Mouse (Mus musculus) left cerebral cortex, adult 2 months (tissue): ENCODE measurements at regions not wholly inside any gene's neighbourhood (a gene's known extent, or its start where the extent isn't known, plus 50 kb on each side); places are given as distances from the start of the nearest gene placed in this dataset.

Experiments
- DNase-seq, 2 experiments: peaks; one replicate each; pipeline ENCODE4 v3.0.0; 2021 to 2022; ENCODE audit warnings: low spot score in 2 of 2, mixed read lengths in 1 of 2; ENCODE audit errors: extremely low spot score in 1 of 2
- H3K27ac ChIP-seq: fragments of 200-600 bp; 2 replicates; pipeline ENCODE4 v1.8.1; 2022
- H3K4me3 ChIP-seq: fragments of 200-600 bp; 2 replicates; pipeline ENCODE4 v1.8.1; 2022
- CTCF ChIP-seq: fragments of 200-600 bp; IDR thresholded peaks from 2 replicates; pipeline ENCODE4 v1.8.1; 2022; ENCODE audit warnings: antibody characterized with exemption, mild to moderate bottlenecking, moderate library complexity
- intact Hi-C: fragments of 180-260 bp; cut with DNase I; formaldehyde crosslinking; loops from one replicate; pipeline ENCODE4 v1.15.1; 2025

DNA sequence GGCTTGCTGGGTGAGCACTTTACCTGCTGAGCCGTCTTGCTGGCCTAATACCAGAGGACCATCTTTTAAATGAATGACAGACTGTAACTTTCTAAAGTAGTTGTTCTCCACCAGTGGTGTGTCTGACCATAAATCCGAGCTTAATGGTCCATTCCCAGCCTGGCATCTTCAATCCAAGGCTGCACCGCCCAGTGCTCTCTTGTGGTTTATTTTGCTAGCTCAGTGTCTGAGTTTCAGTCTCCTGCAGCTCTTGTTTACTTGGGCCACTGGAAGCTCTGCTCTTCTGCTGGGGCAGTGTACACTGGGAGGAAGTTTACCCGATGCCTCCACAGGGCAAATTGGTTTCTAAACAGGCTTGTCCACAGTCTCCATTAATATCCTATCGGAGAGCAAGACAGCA lies 182.3 kb upstream of the Jade1 start:
- no peak overlapping the region for H3K4me3 ChIP-seq
- H3K27ac ChIP-seq, result no peak overlapping the region
- DNase-seq, result no peak
- TF ChIP-seq CTCF, result no peak
- intact Hi-C loops, result no loop called here

DNA sequence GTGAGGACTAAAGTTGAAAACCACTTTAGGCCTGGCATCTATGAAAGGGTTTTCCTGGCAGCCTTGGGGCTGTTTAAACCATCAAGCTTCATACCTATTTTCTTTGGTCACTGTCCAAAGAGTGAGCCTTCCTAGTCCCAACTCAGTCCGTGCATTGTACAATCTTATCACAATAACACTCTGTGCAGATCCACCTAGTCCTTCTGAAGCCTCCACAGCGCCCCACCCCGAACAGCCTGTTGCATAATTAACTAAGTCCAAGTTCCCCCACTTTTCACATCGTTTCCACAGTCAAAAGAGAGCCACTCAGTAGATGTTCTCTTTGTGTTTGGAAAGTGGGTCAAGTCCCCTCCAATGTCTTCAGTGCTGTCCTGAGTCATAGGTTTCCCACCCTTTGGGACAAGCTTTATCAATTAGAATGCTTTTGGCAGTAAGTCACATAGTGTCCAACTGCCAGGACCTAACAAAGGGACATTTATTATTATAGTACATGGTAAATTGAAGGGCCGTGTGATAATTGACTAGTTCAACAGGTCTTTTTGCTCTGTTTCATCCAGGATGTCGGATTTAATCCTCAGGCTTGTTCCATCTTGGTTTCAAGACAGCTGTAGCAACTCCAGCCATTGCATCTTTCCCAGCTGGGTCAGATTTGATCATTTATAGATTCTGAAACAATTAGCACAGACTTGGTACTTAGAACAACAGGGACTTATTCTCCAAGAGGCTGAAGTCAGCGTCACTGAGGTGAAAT lies 187.0 kb upstream of the Jade1 start:
- DNase-seq, result no peak
- TF ChIP-seq CTCF, result no peak
- Histone ChIP-seq H3K4me3 (no peak overlapping the region), H3K27ac (no peak overlapping the region)
- intact Hi-C loops, result no loop called here

DNA sequence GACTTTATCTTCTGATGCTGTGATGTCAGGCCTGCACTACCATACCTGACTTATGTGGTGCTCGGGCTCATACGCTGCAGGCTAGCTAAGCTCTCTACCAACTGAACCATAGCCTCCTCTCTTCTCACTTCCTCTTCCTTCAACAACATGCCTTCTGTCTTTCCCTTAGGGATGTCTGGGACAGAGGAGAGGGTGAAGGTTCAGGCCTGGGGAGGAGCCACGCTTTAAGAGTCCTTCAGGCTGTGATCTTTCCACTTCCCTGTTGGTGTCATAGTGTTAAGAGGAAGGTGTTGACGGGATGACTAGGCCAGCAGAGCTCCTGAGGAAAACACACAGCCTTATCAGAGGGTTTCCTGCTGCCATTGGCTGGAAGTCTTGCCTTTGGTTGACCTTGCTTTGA lies 188.8 kb upstream of the Jade1 start:
- H3K27ac ChIP-seq, result no peak overlapping the region
- TF ChIP-seq CTCF, result no peak
- intact Hi-C loops, result no loop called here
- H3K4me3 ChIP-seq, result no peak overlapping the region
- DNase-seq, result no peak

DNA sequence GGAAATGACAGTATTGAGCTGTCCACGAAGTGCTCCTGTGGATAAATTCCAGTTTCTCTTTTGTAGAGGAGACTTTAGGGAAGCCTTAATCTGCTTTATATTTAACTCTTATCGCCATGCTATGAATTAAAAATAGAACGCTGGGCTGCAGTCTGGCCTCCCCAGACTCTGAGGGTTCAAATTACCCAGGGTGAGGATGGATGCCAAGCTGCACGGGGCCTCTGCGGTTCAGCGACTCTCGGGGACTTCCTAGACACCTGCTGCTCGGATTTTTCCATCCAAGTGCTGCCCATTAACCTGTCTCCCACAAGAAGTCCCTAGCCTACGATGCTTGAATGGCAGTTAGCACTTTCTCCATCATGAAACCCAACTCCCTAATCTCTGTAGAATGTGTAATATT lies 189.3 kb upstream of the Jade1 start:
- no peak for TF ChIP-seq CTCF
- Histone ChIP-seq H3K4me3 (no peak overlapping the region), H3K27ac (no peak overlapping the region)
- DNase-seq, result no peak
- intact Hi-C loops, result no loop called here

DNA sequence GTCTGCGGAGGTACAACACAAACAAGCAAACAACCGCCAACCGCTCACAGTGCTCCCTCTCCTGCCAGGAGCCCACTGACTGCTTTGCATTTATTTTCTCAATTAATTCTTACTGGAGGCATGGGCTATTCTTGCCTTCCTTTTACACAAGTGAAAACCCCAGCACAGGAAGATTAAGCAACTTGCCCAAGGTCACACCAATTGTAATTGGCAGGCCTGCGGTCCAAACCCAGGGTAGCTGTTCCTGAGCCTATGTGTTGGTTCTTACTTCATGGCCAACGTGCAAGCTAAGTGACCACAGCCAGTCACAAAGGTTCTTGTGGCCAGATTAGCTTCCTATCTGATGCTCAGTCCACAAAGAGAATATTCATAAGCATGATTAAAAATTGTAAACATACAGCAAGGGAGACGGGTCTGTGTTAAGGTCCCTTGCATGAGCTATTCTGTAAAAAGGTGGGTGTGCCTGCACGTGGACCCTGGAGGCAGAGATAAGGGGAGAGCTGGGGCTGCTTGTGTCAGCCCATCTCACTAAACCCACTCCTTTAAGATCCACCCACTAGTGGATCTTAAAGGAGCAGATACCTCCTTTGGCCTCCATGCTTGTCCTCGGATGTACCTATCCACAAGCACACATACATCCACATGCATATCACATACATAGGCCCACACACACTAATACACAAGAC lies 190.2 kb upstream of the Jade1 start:
- intact Hi-C loops, result no loop called here
- H3K4me3 ChIP-seq, result no peak overlapping the region
- H3K27ac ChIP-seq, result no peak overlapping the region
- TF ChIP-seq CTCF, result no peak
- DNase-seq, result no peak

DNA sequence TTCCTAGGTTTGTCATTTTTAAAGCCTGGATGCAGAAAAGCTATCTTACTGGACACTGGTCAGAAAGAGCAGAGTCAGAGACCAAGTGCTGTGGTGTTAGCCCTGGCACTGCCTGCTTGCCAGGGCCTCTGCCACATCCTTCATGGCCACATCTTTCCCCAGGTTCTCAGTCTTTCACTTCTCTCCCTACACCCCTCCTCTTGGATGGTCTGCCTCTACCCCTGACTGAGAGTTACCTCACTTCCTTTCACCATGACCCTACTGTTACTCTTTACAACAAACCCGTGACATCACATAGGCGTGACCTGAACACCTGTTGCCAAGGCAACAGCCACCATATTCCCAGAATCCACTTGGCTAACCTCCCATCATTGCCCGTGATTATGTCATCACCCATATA lies 191.6 kb upstream of the Jade1 start:
- no peak for DNase-seq
- TF ChIP-seq CTCF, result no peak
- intact Hi-C loops, result no loop called here
- Histone ChIP-seq H3K4me3 (no peak overlapping the region), H3K27ac (no peak overlapping the region)

DNA sequence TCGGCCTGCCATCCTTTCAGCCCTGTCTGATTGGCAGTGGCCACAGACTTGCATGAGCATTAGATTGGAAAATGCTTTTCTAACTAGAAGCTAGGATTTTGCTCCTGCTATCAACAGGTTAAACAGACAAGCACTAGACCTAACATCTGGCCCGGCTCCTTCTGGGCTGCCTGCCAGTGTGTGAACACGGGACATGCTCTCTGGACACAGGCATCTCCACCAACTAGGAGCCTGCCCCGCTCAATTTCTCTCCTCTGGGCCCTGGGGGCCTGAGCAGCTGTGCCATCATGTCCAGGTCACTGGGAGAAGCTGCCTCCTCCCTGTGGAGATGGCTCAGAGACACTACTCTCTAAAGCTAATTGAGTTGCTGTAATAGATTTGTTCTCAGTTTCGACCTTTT lies 195.3 kb upstream of the Jade1 start:
- H3K27ac ChIP-seq, result no peak overlapping the region
- no peak overlapping the region for H3K4me3 ChIP-seq
- no peak for TF ChIP-seq CTCF
- intact Hi-C loops, result no loop called here
- no peak for DNase-seq

DNA sequence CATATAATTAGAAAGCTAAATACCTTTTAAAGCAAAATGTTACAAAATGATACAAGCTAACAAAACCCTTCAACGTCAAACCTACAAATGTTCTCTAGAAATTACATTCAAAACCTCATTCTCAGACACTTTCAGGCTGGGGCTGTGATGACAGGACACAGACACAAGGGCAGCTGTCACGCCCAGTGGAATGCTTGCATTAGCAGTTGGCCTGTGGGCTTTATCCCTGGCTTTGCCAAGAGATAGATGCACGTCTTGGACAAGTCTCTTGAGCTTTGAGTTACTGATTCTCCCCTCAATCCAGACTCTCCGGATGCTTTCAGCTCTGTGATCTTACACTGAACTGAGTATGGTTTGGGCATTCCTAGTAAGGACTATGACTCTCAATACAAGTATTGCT lies 196.1 kb upstream of the Jade1 start:
- no peak for DNase-seq
- TF ChIP-seq CTCF, result no peak
- intact Hi-C loops, result no loop called here
- no peak overlapping the region for H3K4me3 ChIP-seq
- H3K27ac ChIP-seq, result no peak overlapping the region

DNA sequence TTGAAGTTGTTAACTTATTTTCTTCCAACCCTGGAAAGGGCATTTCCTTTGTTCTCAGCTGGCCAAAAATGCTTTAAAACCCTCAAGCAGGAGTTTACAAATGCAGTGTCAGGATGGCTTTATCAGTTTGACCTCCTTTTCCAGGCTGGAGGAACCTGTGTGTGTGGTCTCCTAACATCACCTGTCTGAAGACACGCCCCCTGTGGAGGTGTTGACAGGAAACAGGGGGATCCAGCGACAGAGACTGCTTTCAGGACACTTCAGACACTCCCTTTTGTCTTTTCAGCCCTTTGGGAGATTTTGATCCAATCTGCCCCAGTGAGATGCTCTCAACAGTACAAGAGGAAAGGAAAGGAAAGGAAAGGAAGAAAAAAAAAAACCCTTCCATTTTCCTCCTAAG lies 202.5 kb upstream of the Jade1 start:
- no peak for TF ChIP-seq CTCF
- Histone ChIP-seq H3K4me3 (no peak overlapping the region), H3K27ac (no peak overlapping the region)
- intact Hi-C loops, result no loop called here
- no peak for DNase-seq

DNA sequence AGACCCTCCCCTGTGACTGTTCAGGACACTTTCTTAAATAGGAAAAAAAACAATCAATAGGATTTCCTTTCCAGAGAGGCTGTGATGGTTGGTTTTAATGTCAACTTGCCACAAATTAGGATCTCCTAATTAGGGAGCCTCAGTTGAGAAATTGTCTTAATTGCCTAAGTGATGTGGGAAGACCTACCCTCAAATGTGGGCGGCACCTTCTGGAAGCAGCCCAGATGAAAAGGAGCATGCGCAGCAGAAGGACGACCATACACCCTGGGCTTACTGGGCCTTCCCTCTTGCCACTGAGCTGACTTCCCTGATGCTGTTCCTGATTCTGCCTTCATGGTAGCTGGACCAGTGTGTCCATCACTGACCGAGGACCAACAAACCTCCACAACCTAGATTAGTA lies 203.7 kb upstream of the Jade1 start:
- no peak for TF ChIP-seq CTCF
- intact Hi-C loops, result no loop called here
- DNase-seq, result no peak
- Histone ChIP-seq H3K4me3 (no peak overlapping the region), H3K27ac (no peak overlapping the region)

DNA sequence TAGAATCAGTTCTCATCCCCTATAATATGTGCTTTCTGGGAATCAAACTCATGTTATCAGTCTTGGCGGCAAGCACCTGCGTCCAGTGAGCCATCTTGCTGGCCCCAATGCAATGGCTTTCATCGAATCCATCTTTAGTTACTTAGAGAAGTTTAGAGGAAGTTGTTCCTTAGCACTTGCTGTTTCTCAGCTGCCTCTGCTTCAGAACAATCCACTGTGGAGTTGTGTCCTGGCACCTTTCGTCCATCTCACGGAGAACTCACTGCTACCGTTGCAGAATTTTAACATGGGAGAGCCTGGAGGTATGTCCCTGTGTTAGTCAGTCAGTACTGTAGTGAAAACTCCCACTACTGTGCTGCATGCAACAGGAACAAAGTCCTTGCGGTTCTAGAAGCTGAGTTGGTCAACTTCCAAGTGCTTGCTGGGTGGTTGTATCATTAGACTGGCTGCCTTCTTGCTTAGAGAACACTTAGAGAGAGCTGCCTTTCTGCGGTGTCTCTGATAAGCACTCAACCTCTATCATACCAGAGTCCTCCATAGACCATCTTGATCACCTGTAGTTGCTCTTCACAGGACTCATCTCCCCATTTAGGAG lies 204.3 kb upstream of the Jade1 start:
- DNase-seq, result no peak
- Histone ChIP-seq H3K27ac (no peak overlapping the region), H3K4me3 (no peak overlapping the region)
- intact Hi-C loops, result no loop called here
- no peak for TF ChIP-seq CTCF

DNA sequence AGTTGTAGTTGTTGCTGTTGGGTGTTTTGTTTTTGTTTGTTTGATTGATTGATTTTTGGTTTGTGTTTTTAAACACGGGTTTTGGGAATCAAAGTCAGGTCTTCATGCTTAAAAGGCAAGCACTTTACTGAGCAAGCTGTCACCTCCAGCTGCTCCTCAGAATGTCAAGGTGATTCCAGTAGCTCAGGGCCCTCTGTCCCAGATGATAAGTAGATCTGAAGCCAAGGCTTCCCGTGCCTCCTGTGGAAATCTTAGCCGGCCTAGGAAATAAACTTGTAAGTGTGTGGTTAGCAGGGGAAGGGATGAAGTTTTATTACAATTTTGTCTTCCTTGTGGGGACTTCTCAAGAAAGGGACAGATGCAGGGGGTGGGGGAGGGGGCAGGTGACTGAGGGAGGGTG lies 205.2 kb upstream of the Jade1 start:
- TF ChIP-seq CTCF, result no peak
- intact Hi-C loops, result no loop called here
- H3K27ac ChIP-seq, result no peak overlapping the region
- DNase-seq, result no peak
- no peak overlapping the region for H3K4me3 ChIP-seq
